Mouse (Mus musculus) sigmoid colon, adult 10 weeks (tissue): ENCODE measurements around the gene Kcnj3. TPM values are rescaled to one million over a fixed set of nuclear protein-coding genes. Genes with fewer than 3 reads are reported as not detected.

Experiments used
- polyA plus RNA-seq: library from polyadenylated mRNA; stranded (reverse); fragments of 350-450 nt; fragmentation: Illumina TruSeq; extraction: RNeasy Lipid Tissue Mini Kit (QIAGEN cat#74804); gene quantifications from one replicate; pipeline ENCODE4 v1.2.3, GENCODE M21; 2014; ENCODE audit warnings: low read depth, low replicate concordance

Gene Kcnj3
- 1.9 TPM for polyA plus RNA-seq

GRCm38 (mm10) chr2:55435721-55436260 lies at the start of gene Kcnj3:
TSS of gene Kcnj3 (plus strand) at chr2:55435970.

